In the genomic region with DNA sequence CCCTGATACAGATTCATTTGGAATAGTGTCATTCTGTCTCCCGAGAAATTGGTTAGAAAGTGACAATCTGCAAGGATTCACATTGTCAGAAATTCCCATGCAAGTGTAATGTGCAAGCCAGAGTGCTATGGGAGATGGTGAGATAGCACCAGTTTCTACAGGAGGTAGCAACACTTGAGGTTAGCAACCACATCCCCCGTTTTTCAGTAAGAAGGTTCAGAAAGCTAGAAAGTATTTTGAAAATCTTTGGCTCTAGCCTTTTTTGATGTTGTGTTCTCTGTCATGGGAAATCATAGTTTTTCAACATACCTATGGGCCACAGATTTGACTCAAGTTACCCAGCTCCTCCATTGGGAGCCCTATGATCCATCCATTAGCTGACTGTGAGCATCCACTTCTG, we compare ENCODE assay signal across 26 mouse cellular contexts. TPM values are rescaled to one million over a fixed set of nuclear protein-coding genes. Genes with fewer than 3 reads are reported as not detected.
DNase-seq lines count a peak whose midpoint lies in the region; ATAC-seq lines count a peak whose summit lies in the region.
"Had no signal": no experiment of that assay in that cellular context is flagged by ENCODE, and none has a peak within 500 bp of the region (broad histone marks: within the 10 kb centered on the region; RNA-seq: fewer than 3 reads in every experiment).

No protein-coding gene starts in this region.

- peak overlapping the region; percentile 42; the same call in 1 of the 2 replicates for H3K27ac ChIP-seq in liver, embryonic 15.5 days (replicated peaks)
- H3K27ac ChIP-seq in liver, embryonic 12.5 days, result no peak overlapping the region
- no peak overlapping the region for H3K27ac ChIP-seq in midbrain, embryonic 11.5 days (ENCODE audit: low read depth, low read length)
- H3K27ac ChIP-seq: embryonic facial prominence, embryonic 12.5 days; liver, embryonic 14.5 days; lung, embryonic 15.5 days; midbrain, embryonic 12.5 days; stomach, postnatal 0 days had no signal

- ATAC-seq in liver, embryonic 15.5 days (ENCODE audit: insufficient read depth), result no peak
- no peak for ATAC-seq in liver, embryonic 12.5 days
- no peak for ATAC-seq in midbrain, embryonic 11.5 days (ENCODE audit: low FRiP score)
- ATAC-seq: forebrain, postnatal 0 days; hindbrain, embryonic 16.5 days had no signal

- no peak overlapping the region for H3K4me3 ChIP-seq in liver, embryonic 15.5 days (replicated peaks)
- H3K4me3 ChIP-seq in liver, embryonic 12.5 days, result no peak overlapping the region
- H3K4me3 ChIP-seq in midbrain, embryonic 11.5 days (ENCODE audit: low read depth, low read length), result no peak overlapping the region
- H3K4me3 ChIP-seq: embryonic facial prominence, embryonic 12.5 days; lung, embryonic 15.5 days; midbrain, embryonic 12.5 days had no signal

- H3K4me1 ChIP-seq in liver, embryonic 15.5 days (replicated peaks), result peaks cover 47% of the 10 kb centered on the region
- H3K4me1 ChIP-seq in liver, embryonic 12.5 days, result peaks cover 37% of the 10 kb centered on the region
- peaks cover 4% of the 10 kb centered on the region; the same call in 1 of the 2 replicates for H3K4me1 ChIP-seq in midbrain, embryonic 11.5 days (ENCODE audit: control insufficient read depth, insufficient read depth, low read length)

- no peaks in the 10 kb centered on the region for H3K9me3 ChIP-seq in liver, embryonic 15.5 days (replicated peaks)
- H3K9me3 ChIP-seq in liver, embryonic 12.5 days (replicated peaks), result no peaks in the 10 kb centered on the region
- no peaks in the 10 kb centered on the region for H3K9me3 ChIP-seq in midbrain, embryonic 11.5 days (ENCODE audit: control insufficient read depth, low read length)
- H3K9me3 ChIP-seq: embryonic facial prominence, embryonic 12.5 days; lung, embryonic 15.5 days; midbrain, embryonic 12.5 days had no signal

- H3K9ac ChIP-seq in liver, embryonic 15.5 days, result no peak overlapping the region
- H3K9ac ChIP-seq in liver, embryonic 12.5 days, result no peak overlapping the region
- no peak overlapping the region for H3K9ac ChIP-seq in midbrain, embryonic 11.5 days (ENCODE audit: low read length)
- H3K9ac ChIP-seq: embryonic facial prominence, embryonic 12.5 days; forebrain, postnatal 0 days; liver, embryonic 14.5 days; lung, embryonic 15.5 days; midbrain, embryonic 12.5 days had no signal

- H3K36me3 ChIP-seq in liver, embryonic 15.5 days (replicated peaks), result peaks cover 8% of the 10 kb centered on the region; the same call in 1 of the 2 replicates
- H3K36me3 ChIP-seq in liver, embryonic 12.5 days, result peaks cover 21% of the 10 kb centered on the region
- no peaks in the 10 kb centered on the region; the same call in 1 of the 2 replicates for H3K36me3 ChIP-seq in midbrain, embryonic 11.5 days (ENCODE audit: control insufficient read depth, insufficient read depth, low read length)
- H3K36me3 ChIP-seq: embryonic facial prominence, embryonic 12.5 days; lung, embryonic 15.5 days; midbrain, embryonic 12.5 days had no signal

- WGBS in liver, embryonic 15.5 days (ENCODE audit: insufficient replicate concordance), result 68% methylated on average over 2 of the region's 2 CpGs
- WGBS in liver, embryonic 12.5 days (ENCODE audit: insufficient replicate concordance), result 72% methylated on average over 2 of the region's 2 CpGs
- 86% methylated on average over 2 of the region's 2 CpGs for WGBS in midbrain, embryonic 11.5 days

- H3K27me3 ChIP-seq in liver, embryonic 15.5 days, result no peaks in the 10 kb centered on the region
- no peaks in the 10 kb centered on the region for H3K27me3 ChIP-seq in liver, embryonic 12.5 days (replicated peaks)
- no peaks in the 10 kb centered on the region for H3K27me3 ChIP-seq in midbrain, embryonic 11.5 days (ENCODE audit: control insufficient read depth, insufficient read depth, low read length)
- H3K27me3 ChIP-seq: CH12.LX; lung, embryonic 15.5 days; midbrain, embryonic 12.5 days had no signal

- DNase-seq in CD4-positive helper T cell, adult 2 months (ENCODE audit: low read depth, low spot score), result peak; percentile 60
- DNase-seq in brain, adult 2 months (ENCODE audit: low read depth, low spot score), result peak; percentile 13
- peak; percentile 6 for DNase-seq in telencephalon, adult 2 months (ENCODE audit: low read depth, low spot score)
- no peak for DNase-seq in midbrain, embryonic 11.5 days (ENCODE audit: low spot score, missing footprints)
- DNase-seq in right cerebral cortex, postnatal 36 days (ENCODE audit: low spot score in 2 of 2), result no peak
- DNase-seq: adrenal gland, postnatal 14 days; cerebellum, adult 11-12 months; cerebellum, adult 9-11 months; embryo, embryonic 11 days; forebrain, postnatal 0 days; gastrocnemius, postnatal 14 days; heart, postnatal 14 days; kidney, adult 9 months; kidney, postnatal 10 days; layer of hippocampus, postnatal 36 days; left cerebral cortex, postnatal 4 days; right cerebral cortex, postnatal 25 days had no signal

- no peak overlapping the region for H3K4me2 ChIP-seq in liver, embryonic 15.5 days
- no peak overlapping the region for H3K4me2 ChIP-seq in liver, embryonic 12.5 days
- no peak overlapping the region for H3K4me2 ChIP-seq in midbrain, embryonic 11.5 days
- H3K4me2 ChIP-seq: embryonic facial prominence, embryonic 12.5 days; lung, embryonic 15.5 days; midbrain, embryonic 12.5 days had no signal

RNA-seq across cellular contexts. Expression of a gene that starts 5.6 kb away (rescaled TPM):
- 3.9 and 4.2 TPM in 2 replicates for polyA plus RNA-seq in liver, embryonic 15.5 days (2015; fragmentation: Nextera tagmentation; extraction: Ambion mirVana)
- polyA plus RNA-seq in liver, embryonic 12.5 days (2016; fragmentation: Nextera tagmentation; extraction: Ambion mirVana), result 7.7 and 8.4 TPM in 2 replicates
- 7.0 and 8.0 TPM in 2 replicates for polyA plus RNA-seq in midbrain, embryonic 11.5 days (2014; fragmentation: Nextera tagmentation; extraction: Ambion mirVana)

Comparison
In these comparisons a context has a peak if more than half of its experiments do, and no peak if none do; other contexts are left out.
1. DNase-seq: peak in CD4-positive helper T cell, adult 2 months (single experiment), brain, adult 2 months (single experiment) and telencephalon, adult 2 months (single experiment); none in midbrain, embryonic 11.5 days (single experiment) and right cerebral cortex, postnatal 36 days (0 of 2).